Mouse (Mus musculus) layer of hippocampus, adult 2 months (tissue): ENCODE measurements around the gene Ccdc22. TPM values are rescaled to one million over a fixed set of nuclear protein-coding genes. Genes with fewer than 3 reads are reported as not detected.

ENCODE experiments used
- DNase-seq, 2 experiments: peaks; one replicate each; pipeline ENCODE4 v3.0.0; 2022; ENCODE audit warnings: low spot score in 2 of 2
- H3K27ac ChIP-seq: fragments of 200-600 bp; 2 replicates; pipeline ENCODE4 v1.8.1; 2022
- H3K4me3 ChIP-seq: fragments of 200-600 bp; 2 replicates; pipeline ENCODE4 v1.8.1; 2022; ENCODE audit warnings: mild to moderate bottlenecking
- CTCF ChIP-seq: fragments of 200-600 bp; conservative IDR thresholded peaks from 2 replicates; pipeline ENCODE4 v1.8.1; 2022; ENCODE audit warnings: antibody characterized with exemption, mild to moderate bottlenecking, moderate library complexity
- total RNA-seq, 2 experiments: library from RNA; stranded (reverse); gene quantifications; 2 replicates each; pipeline ENCODE4 v1.2.3; 2021

Ccdc22 gene
- total RNA-seq, 2 experiments from 2014 or later: 25.3 to 25.5 TPM

DNA sequence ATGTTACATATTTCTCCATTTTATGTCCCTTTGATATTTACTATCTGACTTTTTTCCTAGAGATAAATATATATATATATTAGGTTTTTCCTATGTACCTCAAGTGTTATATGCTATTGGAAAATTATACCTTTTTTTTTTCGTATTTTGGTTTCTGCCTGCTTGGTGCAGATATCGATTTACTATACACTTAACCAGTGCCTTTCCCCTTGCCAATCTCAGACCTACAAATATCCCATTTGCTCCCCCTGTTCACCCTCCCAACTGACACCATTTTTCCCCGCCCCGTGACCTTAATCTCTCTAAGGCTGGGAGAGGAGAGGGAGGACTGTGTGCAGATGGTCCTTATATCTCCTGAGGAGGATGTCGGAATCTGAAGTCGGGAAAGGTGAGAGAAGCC lies 1.5 kb upstream of the Ccdc22 start, which contains the start of gene Cacna1f:
Cacna1f (plus strand) TSS at position 301 of the 400 bp plus-strand sequence.
- no peak for DNase-seq
- Histone ChIP-seq H3K4me3 (no peak within 1 kb of the TSS), H3K27ac (no peak within 1 kb of the TSS)
- TF ChIP-seq CTCF: no peak

- no peak for TF ChIP-seq CTCF
- Histone ChIP-seq H3K4me3 (peak overlapping the region; percentile 65; the same call in 1 of the 2 replicates), H3K27ac (peak overlapping the region; percentile 88; the same call in 1 of the 2 replicates)
- DNase-seq: no peak
These were observed 241 bp upstream of the Ccdc22 start for GRCm38 (mm10) chrX:7605575-7605941.

DNA sequence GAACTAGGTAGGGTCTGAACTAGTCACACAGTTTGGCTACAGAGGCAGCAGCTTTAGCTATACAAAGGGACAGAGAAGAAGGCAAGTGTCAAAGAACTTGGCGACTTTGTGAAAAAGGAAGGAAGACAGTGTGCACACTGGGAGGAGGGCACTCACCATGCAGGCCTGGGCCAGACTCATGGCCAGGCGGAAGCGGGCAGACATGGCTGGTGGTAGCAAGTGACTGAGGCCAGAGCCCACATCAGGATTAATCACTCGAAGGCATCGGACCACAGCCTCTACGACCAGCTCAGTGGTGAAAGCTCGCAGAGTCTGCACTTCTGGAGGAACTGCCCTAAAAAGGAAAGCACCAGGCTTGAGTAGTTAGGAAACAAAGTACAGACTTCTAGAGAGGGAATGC lies 1.3 kb downstream of the Ccdc22 start:
- DNase-seq: no peak
- no peak overlapping the region for H3K27ac ChIP-seq
- peak overlapping the region; percentile 65; the same call in 1 of the 2 replicates for H3K4me3 ChIP-seq
- no peak for TF ChIP-seq CTCF

GRCm38 (mm10) chrX:7595371-7595770 lies 9.9 kb downstream of the Ccdc22 start:
- Histone ChIP-seq H3K27ac (no peak overlapping the region), H3K4me3 (no peak overlapping the region)
- TF ChIP-seq CTCF: no peak
- no peak for DNase-seq

DNA sequence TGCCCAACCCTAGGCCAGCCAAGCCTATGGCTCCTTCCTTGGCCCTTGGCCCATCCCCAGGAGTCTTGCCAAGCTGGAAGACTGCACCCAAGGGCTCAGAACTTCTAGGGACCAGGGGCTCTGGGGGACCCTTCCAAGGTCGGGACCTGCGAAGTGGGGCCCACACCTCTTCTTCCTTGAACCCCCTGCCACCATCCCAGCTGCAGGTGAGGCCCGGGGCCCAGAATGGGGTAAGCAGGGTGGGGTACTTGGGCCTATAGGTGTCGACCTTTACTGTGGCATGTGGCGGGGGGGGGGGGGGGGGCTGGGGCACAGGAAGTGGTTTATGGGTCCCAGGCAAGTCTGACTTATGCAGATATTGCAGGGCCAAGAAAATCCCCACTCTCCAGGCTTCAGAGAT lies 19.0 kb downstream of the Ccdc22 start:
- H3K4me3 ChIP-seq: no peak overlapping the region
- no peak overlapping the region for H3K27ac ChIP-seq
- TF ChIP-seq CTCF: no peak
- no peak for DNase-seq

GRCm38 (mm10) chrX:7583881-7584280 lies 21.4 kb downstream of the Ccdc22 start:
- TF ChIP-seq CTCF: no peak
- no peak overlapping the region for H3K4me3 ChIP-seq
- no peak overlapping the region for H3K27ac ChIP-seq
- no peak for DNase-seq

- TF ChIP-seq CTCF: no peak
- DNase-seq: peak; percentile 7 to 20
- no peak overlapping the region for H3K4me3 ChIP-seq
- peak overlapping the region; percentile 53; the same call in 1 of the 2 replicates for H3K27ac ChIP-seq
These were observed 24.2 kb downstream of the Ccdc22 start for GRCm38 (mm10) chrX:7581151-7581550.

DNA sequence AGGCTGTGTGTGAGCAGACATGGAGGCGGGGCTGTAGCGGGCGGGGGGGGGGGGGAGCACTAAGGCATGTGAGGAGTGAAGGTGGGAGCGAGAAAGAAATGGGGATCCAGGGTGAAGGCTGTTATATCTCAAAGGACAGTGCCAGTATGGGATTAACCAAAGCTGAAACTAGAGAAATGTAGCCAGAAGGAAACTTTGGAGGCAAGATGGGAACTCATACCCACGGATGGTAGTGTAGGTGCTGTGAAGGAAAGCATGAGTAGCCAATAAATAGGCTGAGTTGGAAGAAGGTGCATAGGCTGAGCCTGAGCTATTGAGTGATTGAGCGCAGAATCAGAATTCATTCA lies 30.5 kb downstream of the Ccdc22 start:
- no peak for DNase-seq
- TF ChIP-seq CTCF: no peak
- Histone ChIP-seq H3K4me3 (peak overlapping the region; percentile 56), H3K27ac (peak overlapping the region; percentile 93; the same call in 1 of the 2 replicates)

DNA sequence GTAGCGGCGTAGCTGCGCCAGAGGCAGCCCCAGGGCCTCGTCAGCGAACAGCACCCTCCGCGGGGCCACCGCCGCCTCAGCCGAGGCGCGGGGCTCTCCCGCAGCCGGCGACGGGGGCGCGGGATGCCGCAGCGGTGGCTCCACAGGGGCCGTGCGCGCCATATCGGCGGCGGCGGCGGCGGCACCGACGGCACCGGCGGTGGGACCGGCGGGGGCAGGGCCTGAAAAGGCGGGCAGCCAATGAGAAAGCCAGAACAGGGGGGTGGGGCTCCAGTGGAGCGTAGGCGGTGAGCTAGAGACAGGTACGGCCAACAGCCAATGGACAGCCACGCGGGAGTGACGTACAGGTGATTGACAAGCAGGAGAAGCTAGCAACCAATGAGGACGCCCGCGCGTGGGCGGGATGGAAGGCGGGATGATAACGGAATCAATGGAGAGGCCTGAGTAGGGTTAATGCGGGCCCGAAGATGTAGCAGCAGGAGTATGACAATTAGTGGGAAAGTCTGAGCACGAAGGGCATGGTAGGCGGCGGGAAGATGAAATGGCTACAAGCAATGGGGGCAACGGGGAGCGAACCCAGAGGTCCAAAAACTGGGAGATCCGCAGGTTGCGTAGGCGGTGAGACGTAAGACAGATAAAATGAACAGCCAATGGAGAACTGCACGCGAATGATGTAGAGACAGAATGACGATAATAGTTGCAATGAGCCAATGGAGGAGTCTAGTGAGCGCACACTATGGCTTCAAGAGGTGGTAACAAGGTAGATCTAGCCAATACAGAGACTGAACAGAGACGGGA lies 31.0 kb downstream of the Ccdc22 start, which contains the start of gene Ppp1r3f:
Ppp1r3f (minus strand) TSS at position 197 of the 798 bp plus-strand sequence.
- Histone ChIP-seq H3K27ac (peak within 1 kb of the TSS; percentile 93), H3K4me3 (peak within 1 kb of the TSS; percentile 63)
- DNase-seq: peak; percentile 95 to 98
- no peak for TF ChIP-seq CTCF

DNA sequence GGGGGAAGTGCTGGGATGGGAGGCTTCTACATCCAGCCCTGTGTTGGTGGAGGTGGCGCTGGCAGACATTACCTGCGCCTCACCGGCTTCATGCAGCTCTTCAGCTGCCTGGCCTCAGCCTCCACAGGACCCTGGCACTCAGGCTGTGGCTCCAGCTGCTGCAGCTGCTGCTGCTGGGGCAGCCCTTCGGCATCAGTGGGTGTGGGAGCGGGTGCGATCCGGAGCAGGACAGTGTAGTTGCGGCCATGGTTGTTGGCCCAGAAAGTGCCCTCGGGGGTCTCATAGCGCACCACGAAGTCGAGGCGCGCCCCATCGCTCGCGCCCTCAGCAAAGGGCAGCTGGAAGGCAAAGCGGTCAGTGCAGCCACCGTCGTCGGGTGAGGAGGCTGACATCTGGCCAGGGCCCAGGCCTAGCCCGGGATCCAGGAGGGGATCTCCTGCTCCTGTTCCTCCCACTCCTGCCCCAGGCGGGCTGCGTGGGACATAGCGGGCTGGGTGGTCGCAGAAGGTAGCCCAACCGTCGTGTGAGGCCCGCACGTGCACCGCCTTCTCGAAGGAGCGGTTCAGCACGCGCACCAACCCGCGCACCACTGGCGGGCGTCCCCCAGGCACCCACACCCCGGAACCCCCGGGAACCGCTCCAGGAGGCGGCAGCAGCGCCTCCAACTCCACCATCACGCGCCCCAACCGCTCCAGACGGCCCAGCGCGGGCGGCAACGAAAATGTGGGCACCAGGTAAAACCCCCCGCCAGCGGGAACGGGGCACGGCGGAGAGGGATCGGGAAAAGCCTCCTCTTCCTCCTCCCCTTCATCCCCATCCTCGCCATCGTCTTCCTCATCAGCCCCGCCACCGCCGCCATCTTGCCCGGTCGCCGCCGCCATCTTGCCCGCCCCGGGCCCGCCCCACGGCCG lies 31.9 kb downstream of the Ccdc22 start, which contains the start of gene Foxp3:
Foxp3 (plus strand) TSS at position 469 of the 911 bp plus-strand sequence.
- peak within 1 kb of the TSS; percentile 63 for H3K4me3 ChIP-seq
- H3K27ac ChIP-seq: peak within 1 kb of the TSS; percentile 93
- no peak for TF ChIP-seq CTCF
- peak; percentile 32 to 44 for DNase-seq

- no peak for TF ChIP-seq CTCF
- no peak for DNase-seq
These were observed 32.9 kb downstream of the Ccdc22 start for GRCm38 (mm10) chrX:7572466-7572865.

GRCm38 (mm10) chrX:7571565-7572136 lies 33.7 kb downstream of the Ccdc22 start:
- no peak overlapping the region for H3K4me3 ChIP-seq
- no peak for TF ChIP-seq CTCF
- H3K27ac ChIP-seq: no peak overlapping the region
- DNase-seq: no peak

More at GRCm38 (mm10) chrX:7572466-7572865, 32.9 kb downstream of the Ccdc22 start:
- Histone ChIP-seq H3K4me3 (no peak overlapping the region), H3K27ac (no peak overlapping the region)
